Mouse (Mus musculus) small intestine, adult 2 months (tissue): ENCODE measurements around the gene Als2.

ENCODE experiments used
- CTCF ChIP-seq: fragments of 200-500 bp; IDR thresholded peaks from 2 replicates; pipeline ENCODE4 v1.5.1; 2012; ENCODE audit warnings: low read depth, mild to moderate bottlenecking, control low read depth, inconsistent platforms, low read length, moderate library complexity, mixed read lengths; ENCODE audit not compliant: insufficient replicate concordance, insufficient read length; ENCODE audit errors: extremely low read depth
- POLR2A ChIP-seq: fragments of 200-500 bp; IDR thresholded peaks from 2 replicates; pipeline ENCODE4 v1.6.1; 2012; ENCODE audit warnings: low read depth, mild to moderate bottlenecking, control low read depth, inconsistent platforms, low read length, moderate library complexity

GRCm38 (mm10) chr1:59159136-59159535, 77.9 kb downstream of the Als2 start:
- TF ChIP-seq CTCF, result no peak
- TF ChIP-seq POLR2A, result no peak
